Mouse (Mus musculus): Measurements from ENCODE around the gene Appl1. TPM values are rescaled to one million over a fixed set of nuclear protein-coding genes. Genes with fewer than 3 reads are reported as not detected.

Appl1 gene
- polyA plus RNA-seq, 1 experiment from 2014 or later, result 62.6 TPM

- H3K4me2 ChIP-seq (replicated peaks; ENCODE audit: low read depth, low read length), result peak within 1 kb of the TSS; percentile 46
- DNase-seq (ENCODE audit: low spot score) (peak; percentile 68), ATAC-seq (ENCODE audit: low FRiP score) (no peak)
- no peaks in the 10 kb centered on the region for H3K36me3 ChIP-seq (ENCODE audit: control insufficient read depth, insufficient read depth, low read length)
- H3K9me3 ChIP-seq (ENCODE audit: control insufficient read depth, low read length), result no peaks in the 10 kb centered on the region
- H3K27me3 ChIP-seq (ENCODE audit: control insufficient read depth, insufficient read depth, low read length), result no peaks in the 10 kb centered on the region
- 6% methylated on average over 16 of the region's 16 CpGs for WGBS
- no peaks in the 10 kb centered on the region for H3K4me1 ChIP-seq (replicated peaks; ENCODE audit: control insufficient read depth, insufficient read depth, low read length)
- peak within 1 kb of the TSS; percentile 19 for H3K4me3 ChIP-seq (ENCODE audit: low read depth, low read length)
- peak within 1 kb of the TSS; percentile 21 for H3K9ac ChIP-seq (ENCODE audit: low read depth, low read length)
- no peak within 1 kb of the TSS for H3K27ac ChIP-seq (ENCODE audit: low read depth, low read length)
Measured at GRCm38 (mm10) chr14:26994211-26994741, 23.2 kb upstream of the Appl1 start, which contains the start of gene Hesx1. Gene Hesx1, plus strand, starts transcription at chr14:26994416.

GRCm38 (mm10) chr14:26993427-26993826, 22.4 kb upstream of the Appl1 start:
- no peaks in the 10 kb centered on the region for H3K27me3 ChIP-seq (ENCODE audit: control insufficient read depth, insufficient read depth, low read length)
- H3K4me3 ChIP-seq (ENCODE audit: low read depth, low read length), result no peak overlapping the region
- no peaks in the 10 kb centered on the region for H3K9me3 ChIP-seq (ENCODE audit: control insufficient read depth, low read length)
- H3K27ac ChIP-seq (ENCODE audit: low read depth, low read length), result no peak overlapping the region
- H3K4me1 ChIP-seq (replicated peaks; ENCODE audit: control insufficient read depth, insufficient read depth, low read length), result no peaks in the 10 kb centered on the region
- H3K36me3 ChIP-seq (ENCODE audit: control insufficient read depth, insufficient read depth, low read length), result no peaks in the 10 kb centered on the region
- H3K9ac ChIP-seq (ENCODE audit: low read depth, low read length), result no peak overlapping the region
- DNase-seq (ENCODE audit: low spot score) (no peak), ATAC-seq (ENCODE audit: low FRiP score) (no peak)
- H3K4me2 ChIP-seq (replicated peaks; ENCODE audit: low read depth, low read length), result no peak overlapping the region
- 80% methylated on average over 3 of the region's 3 CpGs for WGBS

GRCm38 (mm10) chr14:26991622-26992021, 20.6 kb upstream of the Appl1 start:
- Histone ChIP-seq H3K27me3 (ENCODE audit: control insufficient read depth, insufficient read depth, low read length) (no peaks in the 10 kb centered on the region), H3K4me3 (ENCODE audit: low read depth, low read length) (no peak overlapping the region), H3K27ac (ENCODE audit: low read depth, low read length) (no peak overlapping the region), H3K4me1 (replicated peaks; ENCODE audit: control insufficient read depth, insufficient read depth, low read length) (no peaks in the 10 kb centered on the region), H3K9ac (ENCODE audit: low read depth, low read length) (no peak overlapping the region), H3K9me3 (ENCODE audit: control insufficient read depth, low read length) (no peaks in the 10 kb centered on the region), H3K4me2 (replicated peaks; ENCODE audit: low read depth, low read length) (no peak overlapping the region), H3K36me3 (ENCODE audit: control insufficient read depth, insufficient read depth, low read length) (no peaks in the 10 kb centered on the region)
- ATAC-seq (ENCODE audit: low FRiP score) (no peak), DNase-seq (ENCODE audit: low spot score) (no peak)
- WGBS, result 71% methylated on average over 18 of the region's 18 CpGs

GRCm38 (mm10) chr14:26988694-26989093, 17.7 kb upstream of the Appl1 start:
- no peak overlapping the region for H3K9ac ChIP-seq (ENCODE audit: low read depth, low read length)
- no peaks in the 10 kb centered on the region for H3K27me3 ChIP-seq (ENCODE audit: control insufficient read depth, insufficient read depth, low read length)
- no peaks in the 10 kb centered on the region for H3K9me3 ChIP-seq (ENCODE audit: control insufficient read depth, low read length)
- H3K4me1 ChIP-seq (replicated peaks; ENCODE audit: control insufficient read depth, insufficient read depth, low read length), result no peaks in the 10 kb centered on the region
- 74% methylated on average over 2 of the region's 2 CpGs for WGBS
- H3K4me2 ChIP-seq (replicated peaks; ENCODE audit: low read depth, low read length), result no peak overlapping the region
- no peak overlapping the region for H3K4me3 ChIP-seq (ENCODE audit: low read depth, low read length)
- DNase-seq (ENCODE audit: low spot score), result no peak
- no peak overlapping the region for H3K27ac ChIP-seq (ENCODE audit: low read depth, low read length)
- H3K36me3 ChIP-seq (ENCODE audit: control insufficient read depth, insufficient read depth, low read length), result no peaks in the 10 kb centered on the region
- ATAC-seq (ENCODE audit: low FRiP score), result no peak

- WGBS, result 80% methylated on average over 5 of the region's 5 CpGs
- Histone ChIP-seq H3K4me1 (replicated peaks; ENCODE audit: control insufficient read depth, insufficient read depth, low read length) (no peaks in the 10 kb centered on the region), H3K4me3 (ENCODE audit: low read depth, low read length) (no peak overlapping the region), H3K9me3 (ENCODE audit: control insufficient read depth, low read length) (no peaks in the 10 kb centered on the region), H3K27me3 (ENCODE audit: control insufficient read depth, insufficient read depth, low read length) (no peaks in the 10 kb centered on the region), H3K9ac (ENCODE audit: low read depth, low read length) (no peak overlapping the region), H3K4me2 (replicated peaks; ENCODE audit: low read depth, low read length) (no peak overlapping the region), H3K27ac (ENCODE audit: low read depth, low read length) (no peak overlapping the region), H3K36me3 (ENCODE audit: control insufficient read depth, insufficient read depth, low read length) (no peaks in the 10 kb centered on the region)
- no peak for DNase-seq (ENCODE audit: low spot score)
- no peak for ATAC-seq (ENCODE audit: low FRiP score)
Measured at GRCm38 (mm10) chr14:26982150-26982530, 11.1 kb upstream of the Appl1 start.

- 60% methylated on average over 5 of the region's 5 CpGs for WGBS
- no peak overlapping the region for H3K9ac ChIP-seq (ENCODE audit: low read depth, low read length)
- H3K27me3 ChIP-seq (ENCODE audit: control insufficient read depth, insufficient read depth, low read length), result no peaks in the 10 kb centered on the region
- H3K4me2 ChIP-seq (replicated peaks; ENCODE audit: low read depth, low read length), result no peak overlapping the region
- H3K4me1 ChIP-seq (replicated peaks; ENCODE audit: control insufficient read depth, insufficient read depth, low read length), result peaks cover 2% of the 10 kb centered on the region; the same call in 1 of the 2 replicates
- ATAC-seq (ENCODE audit: low FRiP score) (no peak), DNase-seq (ENCODE audit: low spot score) (no peak)
- no peak overlapping the region for H3K4me3 ChIP-seq (ENCODE audit: low read depth, low read length)
- H3K36me3 ChIP-seq (ENCODE audit: control insufficient read depth, insufficient read depth, low read length), result no peaks in the 10 kb centered on the region
- no peaks in the 10 kb centered on the region for H3K9me3 ChIP-seq (ENCODE audit: control insufficient read depth, low read length)
- H3K27ac ChIP-seq (ENCODE audit: low read depth, low read length), result no peak overlapping the region
Measured at GRCm38 (mm10) chr14:26981494-26982149, 10.6 kb upstream of the Appl1 start.

- Histone ChIP-seq H3K27ac (ENCODE audit: low read depth, low read length) (no peak overlapping the region), H3K9ac (ENCODE audit: low read depth, low read length) (no peak overlapping the region), H3K9me3 (ENCODE audit: control insufficient read depth, low read length) (no peaks in the 10 kb centered on the region), H3K4me3 (ENCODE audit: low read depth, low read length) (no peak overlapping the region), H3K27me3 (ENCODE audit: control insufficient read depth, insufficient read depth, low read length) (no peaks in the 10 kb centered on the region), H3K4me1 (replicated peaks; ENCODE audit: control insufficient read depth, insufficient read depth, low read length) (peaks cover 2% of the 10 kb centered on the region; the same call in 1 of the 2 replicates), H3K4me2 (replicated peaks; ENCODE audit: low read depth, low read length) (no peak overlapping the region), H3K36me3 (ENCODE audit: control insufficient read depth, insufficient read depth, low read length) (no peaks in the 10 kb centered on the region)
- DNase-seq (ENCODE audit: low spot score) (no peak), ATAC-seq (ENCODE audit: low FRiP score) (no peak)
- 94% methylated on average over 8 of the region's 8 CpGs for WGBS
Measured at GRCm38 (mm10) chr14:26981021-26981420, 10.0 kb upstream of the Appl1 start.

- 90% methylated on average over 3 of the region's 3 CpGs for WGBS
- no peak overlapping the region for H3K4me3 ChIP-seq (ENCODE audit: low read depth, low read length)
- no peak overlapping the region for H3K27ac ChIP-seq (ENCODE audit: low read depth, low read length)
- H3K9me3 ChIP-seq (ENCODE audit: control insufficient read depth, low read length), result no peaks in the 10 kb centered on the region
- H3K9ac ChIP-seq (ENCODE audit: low read depth, low read length), result no peak overlapping the region
- peaks cover 2% of the 10 kb centered on the region; the same call in 1 of the 2 replicates for H3K4me1 ChIP-seq (replicated peaks; ENCODE audit: control insufficient read depth, insufficient read depth, low read length)
- H3K27me3 ChIP-seq (ENCODE audit: control insufficient read depth, insufficient read depth, low read length), result no peaks in the 10 kb centered on the region
- H3K36me3 ChIP-seq (ENCODE audit: control insufficient read depth, insufficient read depth, low read length), result no peaks in the 10 kb centered on the region
- H3K4me2 ChIP-seq (replicated peaks; ENCODE audit: low read depth, low read length), result no peak overlapping the region
- DNase-seq (ENCODE audit: low spot score), result no peak
- no peak for ATAC-seq (ENCODE audit: low FRiP score)
Measured at GRCm38 (mm10) chr14:26979808-26980207, 8.8 kb upstream of the Appl1 start.

- ATAC-seq (ENCODE audit: low FRiP score) (no peak), DNase-seq (ENCODE audit: low spot score) (no peak)
- H3K4me3 ChIP-seq (ENCODE audit: low read depth, low read length), result no peak overlapping the region
- no peaks in the 10 kb centered on the region for H3K36me3 ChIP-seq (ENCODE audit: control insufficient read depth, insufficient read depth, low read length)
- 43% methylated on average over 2 of the region's 2 CpGs for WGBS
- H3K27me3 ChIP-seq (ENCODE audit: control insufficient read depth, insufficient read depth, low read length), result no peaks in the 10 kb centered on the region
- H3K4me1 ChIP-seq (replicated peaks; ENCODE audit: control insufficient read depth, insufficient read depth, low read length), result peaks cover 2% of the 10 kb centered on the region; the same call in 1 of the 2 replicates
- H3K4me2 ChIP-seq (replicated peaks; ENCODE audit: low read depth, low read length), result no peak overlapping the region
- H3K9ac ChIP-seq (ENCODE audit: low read depth, low read length), result no peak overlapping the region
- no peak overlapping the region for H3K27ac ChIP-seq (ENCODE audit: low read depth, low read length)
- no peaks in the 10 kb centered on the region for H3K9me3 ChIP-seq (ENCODE audit: control insufficient read depth, low read length)
Measured at GRCm38 (mm10) chr14:26977500-26977899, 6.5 kb upstream of the Appl1 start.

All from hindbrain, embryonic 11.5 days (tissue).